Mouse (Mus musculus) megakaryocyte, embryonic 14.5 days (primary cell): Measurements from ENCODE around the gene Nfib. TPM values are rescaled to one million over a fixed set of nuclear protein-coding genes. Genes with fewer than 3 reads are reported as not detected.

Experiments
- H3K27me3 ChIP-seq: replicated peaks from 2 replicates; pipeline ENCODE3; 2012; ENCODE audit warnings: inconsistent platforms
- H3K36me3 ChIP-seq: replicated peaks from 2 replicates; pipeline ENCODE3; 2012; ENCODE audit warnings: low read length, inconsistent platforms, mixed read lengths
- H3K4me1 ChIP-seq: 2 replicates; pipeline ENCODE4 v1.6.1; 2012; ENCODE audit warnings: inconsistent platforms
- H3K4me3 ChIP-seq: replicated peaks from 2 replicates; pipeline ENCODE3; 2012; ENCODE audit warnings: moderate library complexity, mild to moderate bottlenecking, inconsistent platforms
- H3K9me3 ChIP-seq: 2 replicates; pipeline ENCODE4 v1.6.1; 2012; ENCODE audit warnings: inconsistent platforms
- FLI1 ChIP-seq: IDR thresholded peaks from 2 replicates; pipeline ENCODE4 v1.6.1; 2012; ENCODE audit warnings: low read length, inconsistent platforms, mixed read lengths
- GATA1 ChIP-seq: IDR thresholded peaks from 3 replicates; pipeline ENCODE4 v1.6.1; 2012; ENCODE audit warnings: mixed read lengths, low read length, inconsistent platforms, borderline replicate concordance
- polyA plus RNA-seq: library from polyadenylated mRNA; stranded (reverse); fragments of >175 nt; gene quantifications from 2 replicates; pipeline ENCODE4 v1.2.3, GENCODE M21; 2012; ENCODE audit warnings: low replicate concordance; ENCODE audit not compliant: insufficient read depth

Nfib gene
- polyA plus RNA-seq, 1 experiment, result 0.01 TPM

GRCm38 (mm10) chr4:82691126-82692008, 14.2 kb downstream of the Nfib start:
- no peaks in the 10 kb centered on the region for H3K27me3 ChIP-seq
- no peak for TF ChIP-seq GATA1
- no peak for TF ChIP-seq FLI1

DNA sequence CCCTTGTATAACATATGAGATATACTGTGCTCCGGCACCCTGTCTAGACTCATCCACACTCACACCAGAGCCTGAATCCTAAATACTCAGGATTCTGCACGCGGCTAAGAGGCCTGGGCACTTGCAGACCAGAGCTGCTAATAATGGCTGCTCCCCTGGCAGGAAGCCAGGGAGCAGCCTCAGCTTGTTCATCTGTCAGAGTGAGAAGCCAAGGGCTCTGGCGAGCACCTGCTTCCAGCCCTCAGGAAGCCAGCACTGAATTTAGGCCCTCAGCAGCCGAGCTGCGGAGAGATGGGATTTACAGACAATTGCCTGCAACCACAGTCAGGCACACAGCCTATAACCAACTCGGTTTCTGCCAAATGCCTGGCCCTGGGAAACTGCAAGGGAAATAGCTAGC, 15.3 kb downstream of the Nfib start:
- H3K36me3 ChIP-seq, result no peaks in the 10 kb centered on the region
- H3K9me3 ChIP-seq, result no peaks in the 10 kb centered on the region
- no peaks in the 10 kb centered on the region for H3K27me3 ChIP-seq
- H3K4me3 ChIP-seq, result no peak overlapping the region
- TF ChIP-seq FLI1 (no peak), GATA1 (no peak)
- peaks cover 16% of the 10 kb centered on the region for H3K4me1 ChIP-seq

More at GRCm38 (mm10) chr4:82691126-82692008, 14.2 kb downstream of the Nfib start:
- Histone ChIP-seq H3K36me3 (no peaks in the 10 kb centered on the region), H3K4me3 (no peak overlapping the region), H3K9me3 (no peaks in the 10 kb centered on the region), H3K4me1 (peaks cover 7% of the 10 kb centered on the region)

DNA sequence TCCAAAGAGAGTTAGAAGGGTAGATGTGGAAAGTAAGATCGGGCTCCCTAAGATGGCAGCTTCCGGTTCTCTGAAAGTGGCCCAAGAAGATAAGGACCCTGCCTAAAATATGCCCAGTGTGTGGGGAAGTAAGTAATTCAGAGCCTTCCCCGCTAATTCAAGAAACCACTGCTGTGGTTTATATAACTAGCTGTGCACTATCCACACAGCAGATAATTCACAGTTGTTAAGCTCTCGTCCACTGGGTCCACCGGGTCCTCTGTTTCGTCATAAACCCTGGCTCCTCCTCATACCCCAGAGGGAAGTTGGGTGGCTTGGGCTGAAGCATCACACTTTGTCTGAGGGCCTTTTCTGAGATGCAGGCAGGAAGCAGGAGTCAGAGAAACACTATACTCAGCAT, 19.5 kb downstream of the Nfib start:
- Histone ChIP-seq H3K27me3 (peaks cover 2% of the 10 kb centered on the region), H3K4me1 (peaks cover 16% of the 10 kb centered on the region), H3K36me3 (no peaks in the 10 kb centered on the region), H3K4me3 (peak overlapping the region; percentile 50), H3K9me3 (no peaks in the 10 kb centered on the region)
- no peak for TF ChIP-seq FLI1
- TF ChIP-seq GATA1, result no peak

GRCm38 (mm10) chr4:82684088-82684715, 21.3 kb downstream of the Nfib start:
- H3K4me3 ChIP-seq, result no peak overlapping the region
- peaks cover 2% of the 10 kb centered on the region for H3K27me3 ChIP-seq
- no peaks in the 10 kb centered on the region for H3K36me3 ChIP-seq
- peaks cover 16% of the 10 kb centered on the region for H3K4me1 ChIP-seq
- H3K9me3 ChIP-seq, result no peaks in the 10 kb centered on the region
- TF ChIP-seq FLI1, result no peak
- no peak for TF ChIP-seq GATA1

GRCm38 (mm10) chr4:82683583-82683982, 22.0 kb downstream of the Nfib start:
- Histone ChIP-seq H3K27me3 (peaks cover 2% of the 10 kb centered on the region), H3K4me3 (peak overlapping the region; percentile 50), H3K4me1 (peaks cover 16% of the 10 kb centered on the region), H3K9me3 (no peaks in the 10 kb centered on the region), H3K36me3 (no peaks in the 10 kb centered on the region)
- TF ChIP-seq GATA1 (no peak), FLI1 (no peak)

DNA sequence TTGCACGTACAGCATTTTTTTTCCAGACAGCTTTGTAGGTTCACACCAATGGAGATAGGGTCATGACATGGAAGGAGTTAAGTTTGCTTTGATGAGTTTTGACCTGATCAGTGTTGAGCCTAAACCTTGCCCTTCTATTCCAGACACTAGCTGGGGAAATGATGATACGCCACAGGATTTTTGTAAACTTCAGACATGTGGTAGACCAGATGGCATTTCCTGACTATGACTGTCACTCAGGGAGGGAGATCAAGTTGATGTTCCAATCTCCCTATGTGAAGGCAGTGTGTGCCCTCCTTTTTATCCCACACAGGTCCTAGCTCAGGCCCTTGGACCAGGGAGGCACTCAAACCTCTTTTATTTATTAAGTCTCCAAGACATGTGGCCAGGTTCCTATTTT, 29.4 kb downstream of the Nfib start:
- H3K9me3 ChIP-seq, result peaks cover 9% of the 10 kb centered on the region; the same call in 1 of the 2 replicates
- H3K4me1 ChIP-seq, result no peaks in the 10 kb centered on the region
- no peak overlapping the region for H3K4me3 ChIP-seq
- no peaks in the 10 kb centered on the region for H3K36me3 ChIP-seq
- no peaks in the 10 kb centered on the region for H3K27me3 ChIP-seq
- TF ChIP-seq FLI1 (no peak), GATA1 (no peak)

DNA sequence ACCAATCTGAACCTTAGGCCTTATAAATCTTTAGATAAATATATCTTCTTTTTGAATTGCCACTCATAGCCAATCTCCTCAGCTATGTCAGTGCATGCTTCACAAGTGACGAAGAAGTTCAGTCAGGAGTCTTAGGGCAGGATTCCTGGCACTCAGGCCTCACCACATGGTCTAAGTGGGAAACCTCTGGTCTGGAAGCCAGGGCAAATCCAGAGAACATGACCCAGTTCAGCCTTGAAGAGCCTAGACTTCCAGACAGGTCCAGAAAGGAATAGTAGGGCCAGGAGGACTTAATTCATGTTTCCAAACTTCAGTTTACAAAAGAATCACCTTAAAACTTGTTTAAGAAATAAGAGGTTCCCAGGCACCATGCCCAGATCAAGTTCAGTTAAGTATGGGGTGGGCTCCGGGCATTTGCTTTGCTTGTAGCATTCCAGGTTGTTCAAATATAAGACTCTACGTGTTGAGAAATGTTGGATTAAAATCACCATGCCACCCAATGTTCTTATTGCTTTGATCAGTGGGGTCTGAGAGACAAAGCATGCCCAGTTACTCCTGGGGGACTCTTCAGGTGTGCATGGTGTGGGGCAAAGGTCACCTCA, 38.2 kb downstream of the Nfib start:
- H3K4me3 ChIP-seq, result no peak overlapping the region
- TF ChIP-seq FLI1, result no peak
- no peak for TF ChIP-seq GATA1
- H3K36me3 ChIP-seq, result no peaks in the 10 kb centered on the region
- H3K27me3 ChIP-seq, result no peaks in the 10 kb centered on the region
- no peaks in the 10 kb centered on the region for H3K4me1 ChIP-seq
- no peaks in the 10 kb centered on the region for H3K9me3 ChIP-seq

DNA sequence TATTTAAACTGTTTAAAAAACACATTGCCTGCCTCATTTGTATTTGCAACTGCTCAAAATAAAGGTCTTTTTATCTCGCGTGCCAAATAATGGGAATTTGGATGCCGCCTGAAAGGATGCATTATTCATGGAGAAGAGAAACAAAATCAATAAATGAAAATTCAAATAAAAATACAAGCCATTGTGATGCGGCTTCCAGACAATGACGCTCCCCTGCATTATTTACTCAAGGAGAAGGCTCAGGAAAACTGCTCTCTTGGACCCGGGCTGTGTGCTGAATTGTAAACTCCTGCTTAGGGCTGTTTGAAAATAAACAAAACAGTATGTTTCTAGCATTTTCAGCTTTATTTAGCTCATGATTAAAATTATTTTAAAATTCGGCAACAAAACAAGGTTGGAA, 41.1 kb downstream of the Nfib start:
- Histone ChIP-seq H3K36me3 (no peaks in the 10 kb centered on the region), H3K27me3 (no peaks in the 10 kb centered on the region), H3K4me1 (no peaks in the 10 kb centered on the region), H3K9me3 (no peaks in the 10 kb centered on the region), H3K4me3 (no peak overlapping the region)
- TF ChIP-seq GATA1 (no peak), FLI1 (no peak)

DNA sequence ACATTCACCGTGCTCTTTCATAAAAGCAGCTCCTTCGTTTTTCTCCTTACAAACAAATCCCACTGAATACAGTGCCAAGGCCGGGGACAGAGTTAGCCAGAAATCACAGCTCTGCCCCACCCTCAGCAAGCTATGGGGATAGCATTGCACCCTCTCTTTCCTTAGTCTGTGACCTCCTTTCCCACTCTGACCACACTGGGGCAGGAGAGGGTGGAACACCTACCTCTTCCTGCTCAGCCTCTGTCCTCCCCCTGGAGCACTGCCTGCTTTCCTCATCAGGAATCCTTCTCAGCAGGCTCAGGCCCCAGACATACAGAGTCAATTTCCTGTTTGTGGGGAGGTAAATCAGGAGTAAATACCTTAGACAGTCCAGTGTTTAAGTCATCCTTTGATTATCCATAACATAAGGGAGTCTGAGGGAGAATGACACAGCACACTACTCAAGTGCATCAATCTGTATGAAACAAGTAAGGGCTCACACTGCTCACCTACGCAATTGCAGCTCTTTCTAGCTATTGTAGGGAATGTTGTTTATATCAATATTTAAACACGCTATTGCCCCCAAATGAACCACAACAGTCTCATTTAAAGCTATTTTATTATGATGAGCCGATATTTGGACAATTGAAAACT, 41.7 kb downstream of the Nfib start:
- TF ChIP-seq FLI1 (no peak), GATA1 (no peak)
- H3K36me3 ChIP-seq, result no peaks in the 10 kb centered on the region
- H3K9me3 ChIP-seq, result no peaks in the 10 kb centered on the region
- no peak overlapping the region for H3K4me3 ChIP-seq
- no peaks in the 10 kb centered on the region for H3K27me3 ChIP-seq
- H3K4me1 ChIP-seq, result no peaks in the 10 kb centered on the region

GRCm38 (mm10) chr4:82662626-82663025, 42.9 kb downstream of the Nfib start:
- Histone ChIP-seq H3K4me3 (no peak overlapping the region), H3K27me3 (no peaks in the 10 kb centered on the region), H3K36me3 (no peaks in the 10 kb centered on the region), H3K9me3 (no peaks in the 10 kb centered on the region), H3K4me1 (no peaks in the 10 kb centered on the region)
- TF ChIP-seq GATA1 (no peak), FLI1 (no peak)
